Mouse (Mus musculus) limb, embryonic 15.5 days (tissue): ENCODE data around the gene Rasgef1b. TPM values are rescaled to one million over a fixed set of nuclear protein-coding genes. Genes with fewer than 3 reads are reported as not detected.
"Not testable (repeated sequence)": the region's sequence is repeated elsewhere in the genome, so short reads cannot be mapped to it uniquely, and the experiment has no call there.

Source experiments
- ATAC-seq: fragments of 200-750 bp; cut with Nextera tagmentation; 2 replicates; pipeline ENCODE4 v1.8.0; 2017; ENCODE audit warnings: low read depth, moderate TSS enrichment; ENCODE audit not compliant: insufficient number of reproducible peaks, low FRiP score, low TSS enrichment
- H3K27ac ChIP-seq: fragments of 300-500 bp; sonication (generic); 2 replicates; pipeline ENCODE4 v1.5.1; 2015; ENCODE audit warnings: moderate library complexity, mild to moderate bottlenecking, inconsistent platforms
- H3K27me3 ChIP-seq: fragments of 300-500 bp; sonication (generic); 2 replicates; pipeline ENCODE4 v1.6.1; 2015; ENCODE audit warnings: inconsistent platforms
- H3K36me3 ChIP-seq: fragments of 300-500 bp; sonication (generic); 2 replicates; pipeline ENCODE4 v1.6.1; 2015; ENCODE audit warnings: inconsistent platforms
- H3K4me1 ChIP-seq: fragments of 300-500 bp; sonication (generic); 2 replicates; pipeline ENCODE4 v1.6.1; 2015; ENCODE audit warnings: inconsistent platforms
- H3K4me2 ChIP-seq: fragments of 300-500 bp; sonication (generic); 2 replicates; pipeline ENCODE4 v1.6.1; 2015; ENCODE audit warnings: mild to moderate bottlenecking, inconsistent platforms
- H3K4me3 ChIP-seq: fragments of 300-500 bp; sonication (generic); 2 replicates; pipeline ENCODE4 v1.5.1; 2015; ENCODE audit warnings: mild to moderate bottlenecking, inconsistent platforms
- H3K9ac ChIP-seq: fragments of 300-500 bp; sonication (generic); 2 replicates; pipeline ENCODE4 v1.6.1; 2015; ENCODE audit warnings: inconsistent platforms
- H3K9me3 ChIP-seq: fragments of 300-500 bp; sonication (generic); 2 replicates; pipeline ENCODE4 v1.6.1; 2016; ENCODE audit warnings: inconsistent platforms
- WGBS: fragments of 180-500 bp; shearing (Covaris S2); methylation state at CpG from one replicate; pipeline ENCODE4 v1.1.7; 2015; 5-methylcytosine and 5-hydroxymethylcytosine counted together
- polyA plus RNA-seq: library from polyadenylated mRNA; unstranded; fragments of >200 nt; fragmentation: Nextera tagmentation; extraction: Ambion mirVana; gene quantifications from 2 replicates; pipeline ENCODE4 v1.2.1, GENCODE M21; 2015

The Rasgef1b gene
- polyA plus RNA-seq, 1 experiment from 2014 or later = 8.8 TPM

- Histone ChIP-seq H3K4me2 (no peak overlapping the region), H3K9me3 (no peaks in the 10 kb centered on the region), H3K36me3 (peaks cover 21% of the 10 kb centered on the region), H3K4me1 (peaks cover 5% of the 10 kb centered on the region; the same call in 1 of the 2 replicates), H3K27me3 (no peaks in the 10 kb centered on the region), H3K4me3 (no peak overlapping the region), H3K27ac (no peak overlapping the region), H3K9ac (no peak overlapping the region)
- WGBS = 53% methylated on average over 15 of the region's 15 CpGs
- ATAC-seq = no peak
Observed at GRCm38 (mm10) chr5:99223869-99224498, 504.9 kb downstream of the Rasgef1b start.

- ATAC-seq = no peak
- peaks cover 27% of the 10 kb centered on the region for H3K36me3 ChIP-seq
- H3K4me3 ChIP-seq = no peak overlapping the region
- no peak overlapping the region for H3K9ac ChIP-seq
- H3K4me2 ChIP-seq = no peak overlapping the region
- no peaks in the 10 kb centered on the region for H3K9me3 ChIP-seq
- peaks cover 5% of the 10 kb centered on the region for H3K4me1 ChIP-seq
- 48% methylated on average over 5 of the region's 5 CpGs for WGBS
- H3K27me3 ChIP-seq = no peaks in the 10 kb centered on the region
- H3K27ac ChIP-seq = no peak overlapping the region
Observed at GRCm38 (mm10) chr5:99218385-99218784, 510.5 kb downstream of the Rasgef1b start.

- not testable (repeated sequence) for H3K9me3 ChIP-seq, H3K4me1 ChIP-seq, H3K27ac ChIP-seq, H3K4me2 ChIP-seq, H3K27me3 ChIP-seq, ATAC-seq, H3K9ac ChIP-seq, H3K4me3 ChIP-seq
- 92% methylated on average over 1 of the region's 1 CpGs for WGBS
- peaks cover 22% of the 10 kb centered on the region for H3K36me3 ChIP-seq
Observed at GRCm38 (mm10) chr5:99216588-99217152, 512.2 kb downstream of the Rasgef1b start.

GRCm38 (mm10) chr5:99215207-99216157 is 513.4 kb downstream of the Rasgef1b start:
- Histone ChIP-seq H3K27ac (no peak overlapping the region), H3K9me3 (no peaks in the 10 kb centered on the region), H3K4me2 (no peak overlapping the region), H3K36me3 (peaks cover 11% of the 10 kb centered on the region), H3K9ac (no peak overlapping the region), H3K4me3 (no peak overlapping the region), H3K4me1 (peaks cover 5% of the 10 kb centered on the region), H3K27me3 (no peaks in the 10 kb centered on the region)
- 76% methylated on average over 7 of the region's 7 CpGs for WGBS
- ATAC-seq = no peak

GRCm38 (mm10) chr5:99214400-99214799 is 514.5 kb downstream of the Rasgef1b start:
- H3K4me1 ChIP-seq = peaks cover 5% of the 10 kb centered on the region
- no peak overlapping the region for H3K4me2 ChIP-seq
- H3K9ac ChIP-seq = no peak overlapping the region
- 86% methylated on average over 6 of the region's 6 CpGs for WGBS
- ATAC-seq = no peak
- no peak overlapping the region for H3K27ac ChIP-seq
- H3K36me3 ChIP-seq = peaks cover 10% of the 10 kb centered on the region; the same call in 1 of the 2 replicates
- no peaks in the 10 kb centered on the region for H3K9me3 ChIP-seq
- no peak overlapping the region for H3K4me3 ChIP-seq
- no peaks in the 10 kb centered on the region for H3K27me3 ChIP-seq

- no peak overlapping the region for H3K4me3 ChIP-seq
- peaks cover 6% of the 10 kb centered on the region; the same call in 1 of the 2 replicates for H3K36me3 ChIP-seq
- peaks cover 1% of the 10 kb centered on the region; the same call in 1 of the 2 replicates for H3K4me1 ChIP-seq
- H3K9me3 ChIP-seq = no peaks in the 10 kb centered on the region
- H3K27ac ChIP-seq = no peak overlapping the region
- H3K4me2 ChIP-seq = no peak overlapping the region
- H3K9ac ChIP-seq = no peak overlapping the region
- ATAC-seq = no peak
- H3K27me3 ChIP-seq = no peaks in the 10 kb centered on the region
- WGBS = 88% methylated on average over 6 of the region's 6 CpGs
Observed at GRCm38 (mm10) chr5:99213211-99213610, 515.7 kb downstream of the Rasgef1b start.

GRCm38 (mm10) chr5:99203475-99203874 is 525.4 kb downstream of the Rasgef1b start:
- H3K27me3 ChIP-seq = peaks cover 11% of the 10 kb centered on the region; the same call in 1 of the 2 replicates
- H3K9ac ChIP-seq = no peak overlapping the region
- 70% methylated on average over 2 of the region's 2 CpGs for WGBS
- no peaks in the 10 kb centered on the region for H3K4me1 ChIP-seq
- no peak for ATAC-seq
- no peak overlapping the region for H3K4me3 ChIP-seq
- no peak overlapping the region for H3K27ac ChIP-seq
- no peaks in the 10 kb centered on the region for H3K36me3 ChIP-seq
- no peak overlapping the region for H3K4me2 ChIP-seq
- H3K9me3 ChIP-seq = no peaks in the 10 kb centered on the region

- no peaks in the 10 kb centered on the region for H3K36me3 ChIP-seq
- WGBS = 56% methylated on average over 15 of the region's 15 CpGs
- ATAC-seq = no peak
- H3K4me3 ChIP-seq = peak overlapping the region; percentile 23
- H3K9ac ChIP-seq = no peak overlapping the region
- peaks cover 11% of the 10 kb centered on the region; the same call in 1 of the 2 replicates for H3K27me3 ChIP-seq
- no peaks in the 10 kb centered on the region for H3K9me3 ChIP-seq
- H3K4me2 ChIP-seq = peak overlapping the region; percentile 40
- H3K27ac ChIP-seq = no peak overlapping the region
- no peaks in the 10 kb centered on the region for H3K4me1 ChIP-seq
Observed at GRCm38 (mm10) chr5:99202074-99202837, 526.6 kb downstream of the Rasgef1b start.

GRCm38 (mm10) chr5:99195436-99195835 is 533.4 kb downstream of the Rasgef1b start:
- no peak overlapping the region for H3K9ac ChIP-seq

GRCm38 (mm10) chr5:99190941-99191800 is 537.7 kb downstream of the Rasgef1b start:
- H3K36me3 ChIP-seq = no peaks in the 10 kb centered on the region
- peaks cover 11% of the 10 kb centered on the region for H3K4me1 ChIP-seq
- H3K9me3 ChIP-seq = no peaks in the 10 kb centered on the region
- H3K27ac ChIP-seq = no peak overlapping the region
- no peak overlapping the region for H3K9ac ChIP-seq
- H3K27me3 ChIP-seq = 0 out of 2 replicates have a peak, but pooled peaks cover 7% of the 10 kb centered on the region
- H3K4me2 ChIP-seq = peak overlapping the region; percentile 40
- ATAC-seq = 0 out of 2 replicates have a peak, but pooled peaks have one; percentile 24
- peak overlapping the region; percentile 24 for H3K4me3 ChIP-seq
- 20% methylated on average over 26 of the region's 26 CpGs for WGBS

More at GRCm38 (mm10) chr5:99195436-99195835, 533.4 kb downstream of the Rasgef1b start:
- no peak for ATAC-seq
- H3K9me3 ChIP-seq = no peaks in the 10 kb centered on the region
- no peak overlapping the region for H3K27ac ChIP-seq
- H3K27me3 ChIP-seq = 0 out of 2 replicates have a peak, but pooled peaks cover 7% of the 10 kb centered on the region
- no peak overlapping the region for H3K4me2 ChIP-seq
- H3K36me3 ChIP-seq = no peaks in the 10 kb centered on the region
- H3K4me3 ChIP-seq = no peak overlapping the region
- H3K4me1 ChIP-seq = peaks cover 11% of the 10 kb centered on the region
- 91% methylated on average over 5 of the region's 5 CpGs for WGBS
